Mouse (Mus musculus) heart, postnatal 4 days (tissue): Measurements from ENCODE around the gene Zfp607a. TPM values are rescaled to one million over a fixed set of nuclear protein-coding genes. Genes with fewer than 3 reads are reported as not detected.
"Not testable (repeated sequence)": the region's sequence is repeated elsewhere in the genome, so short reads cannot be mapped to it uniquely, and the experiment has no call there.

Source experiments
- DNase-seq: peaks from one replicate; pipeline ENCODE4 v3.0.0; 2021
- total RNA-seq, 2 experiments: library from RNA; stranded (reverse); gene quantifications; 2 replicates each; pipeline ENCODE4 v1.2.3; 2021

Gene Zfp607a
- total RNA-seq, result 1 to 10 TPM; 2.8 to 3.6 TPM

- no peak for DNase-seq
These were observed at the start of gene Zfp607a for GRCm38 (mm10) chr7:27857227-27857626. Gene Zfp607a (plus strand): TSS chr7:27857527.

DNA sequence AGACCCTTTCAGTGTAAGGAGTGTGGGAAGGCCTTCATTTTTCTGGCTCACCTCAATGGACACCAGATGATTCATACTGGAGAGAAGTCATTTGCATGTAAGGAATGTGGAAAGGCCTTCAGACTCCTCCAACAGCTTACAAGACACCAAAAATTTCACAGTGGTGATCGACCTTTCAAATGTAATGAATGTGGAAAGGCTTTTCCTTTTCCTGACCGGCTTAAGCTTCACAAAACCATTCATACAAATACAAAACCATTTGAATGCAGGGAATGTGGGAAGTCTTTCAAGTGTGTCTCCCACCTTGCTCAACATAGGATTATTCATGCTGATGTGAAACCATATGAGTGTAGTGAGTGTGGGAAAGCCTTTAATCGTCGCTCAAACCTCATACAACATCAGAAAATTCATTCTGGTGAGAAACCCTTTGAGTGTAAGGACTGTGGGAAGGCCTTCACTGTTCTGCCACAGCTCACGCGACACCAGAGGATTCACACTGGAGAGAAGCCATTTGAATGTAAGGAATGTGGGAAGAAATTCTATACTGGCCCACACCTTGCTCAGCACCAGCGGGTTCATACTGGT is 38.7 kb upstream of the Zfp607a start:
- no peak for DNase-seq

GRCm38 (mm10) chr7:27822611-27823010 is 34.7 kb upstream of the Zfp607a start:
- DNase-seq, result no peak

- DNase-seq, result no peak
These were observed 23.2 kb upstream of the Zfp607a start for GRCm38 (mm10) chr7:27834131-27834530.

- no peak for DNase-seq
These were observed 19.4 kb upstream of the Zfp607a start for GRCm38 (mm10) chr7:27837896-27838295.

GRCm38 (mm10) chr7:27838323-27839249 is 18.7 kb upstream of the Zfp607a start, which contains the start of gene Zfp59:
Gene Zfp59 (plus strand): TSS chr7:27838607.
- DNase-seq, result peak; percentile 91

GRCm38 (mm10) chr7:27839596-27839995 is 17.7 kb upstream of the Zfp607a start:
- DNase-seq, result no peak

- no peak for DNase-seq
These were observed 17.2 kb upstream of the Zfp607a start for GRCm38 (mm10) chr7:27840104-27840503.

DNA sequence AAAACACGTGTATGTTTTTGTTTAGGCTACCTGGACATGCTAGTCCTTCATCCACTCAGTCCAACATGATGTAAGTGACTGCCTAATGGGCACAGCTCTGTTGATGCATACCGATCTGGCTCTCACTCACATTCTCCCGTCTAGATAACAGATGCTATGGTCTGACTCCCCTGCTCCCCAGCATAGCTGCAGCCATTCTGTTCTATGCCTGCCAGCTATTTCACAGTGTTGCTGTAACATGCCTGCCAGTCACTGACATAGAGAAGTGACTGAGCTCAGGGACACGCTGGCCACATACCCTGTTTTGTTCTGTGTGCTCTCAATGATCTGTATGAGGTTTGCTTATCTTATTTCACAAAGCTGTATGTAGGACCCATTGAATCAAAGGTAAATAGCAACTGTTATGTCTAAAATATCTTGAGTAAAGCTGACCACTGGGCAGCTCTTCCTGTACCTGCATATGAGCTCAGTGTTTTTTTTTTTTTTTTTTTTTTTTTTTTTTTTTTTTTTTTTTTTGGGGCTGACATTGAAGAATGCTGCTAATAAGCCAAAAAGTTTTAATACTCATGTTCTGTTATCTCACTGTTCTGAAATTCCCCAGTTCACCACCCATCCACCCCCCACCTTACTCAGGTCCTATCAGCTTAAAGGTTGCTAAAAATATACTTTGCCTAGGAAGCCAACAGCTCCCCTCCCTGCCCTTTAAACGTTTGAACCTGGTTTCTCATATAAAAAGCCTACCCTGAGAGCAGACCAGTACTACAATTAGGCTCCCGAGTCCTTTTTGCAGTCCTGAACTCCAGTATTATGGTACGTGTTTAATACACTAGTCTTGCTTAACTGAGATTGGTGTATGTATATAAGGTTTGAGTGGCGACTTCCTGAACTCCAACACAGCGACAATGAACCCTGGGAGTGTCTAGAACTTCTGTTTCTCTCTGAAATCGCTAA is 2.2 kb downstream of the Zfp607a start:
- DNase-seq, result peak; percentile 8

DNA sequence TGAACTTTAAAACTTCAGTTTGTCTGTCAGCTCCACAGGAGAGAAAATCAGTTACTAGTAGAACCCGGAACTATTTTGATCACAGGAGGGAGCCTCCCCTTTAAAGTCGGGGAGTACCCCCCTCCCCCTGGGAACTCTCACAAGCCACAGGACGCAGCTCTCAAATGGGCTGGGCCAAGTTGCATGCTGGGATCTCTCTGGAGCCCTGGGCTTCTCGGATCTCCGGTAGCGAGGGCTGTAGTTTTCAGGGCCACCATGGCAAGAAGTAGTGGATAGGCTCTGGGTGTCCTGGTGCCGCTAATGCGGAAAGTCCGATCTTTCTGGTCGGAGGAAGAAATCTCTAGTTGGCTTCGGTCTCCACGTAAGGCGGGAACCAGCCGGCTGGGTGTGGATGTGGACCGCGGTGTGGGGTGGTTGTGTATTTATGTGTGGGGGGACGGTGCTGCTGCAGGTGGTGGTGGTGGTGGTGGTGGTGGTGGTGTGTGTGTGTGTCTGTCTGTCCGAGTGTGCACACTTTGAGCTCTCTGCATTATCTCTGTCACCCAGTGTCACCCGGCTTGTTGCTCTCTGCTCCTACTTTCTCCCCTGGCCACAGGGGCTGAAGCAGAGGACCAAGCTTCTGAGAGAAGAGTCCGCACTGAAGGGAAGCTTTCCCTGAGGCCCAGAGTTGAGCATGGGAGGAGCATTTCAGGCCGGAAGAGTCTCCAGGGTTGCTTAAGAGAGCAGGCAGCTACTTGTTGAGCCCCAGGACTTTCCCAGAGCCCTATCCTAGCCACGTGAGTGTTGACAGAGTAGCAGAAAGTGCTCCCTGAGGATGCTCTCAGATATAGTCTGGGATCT is 3.3 kb downstream of the Zfp607a start:
- peak; percentile 77 for DNase-seq

- not testable (repeated sequence) for DNase-seq
These were observed 5.3 kb downstream of the Zfp607a start for GRCm38 (mm10) chr7:27862578-27862977.

GRCm38 (mm10) chr7:27881721-27882120 is 24.4 kb downstream of the Zfp607a start:
- peak; percentile 19 for DNase-seq

GRCm38 (mm10) chr7:27900601-27901000 is 43.3 kb downstream of the Zfp607a start:
- DNase-seq, result no peak

DNA sequence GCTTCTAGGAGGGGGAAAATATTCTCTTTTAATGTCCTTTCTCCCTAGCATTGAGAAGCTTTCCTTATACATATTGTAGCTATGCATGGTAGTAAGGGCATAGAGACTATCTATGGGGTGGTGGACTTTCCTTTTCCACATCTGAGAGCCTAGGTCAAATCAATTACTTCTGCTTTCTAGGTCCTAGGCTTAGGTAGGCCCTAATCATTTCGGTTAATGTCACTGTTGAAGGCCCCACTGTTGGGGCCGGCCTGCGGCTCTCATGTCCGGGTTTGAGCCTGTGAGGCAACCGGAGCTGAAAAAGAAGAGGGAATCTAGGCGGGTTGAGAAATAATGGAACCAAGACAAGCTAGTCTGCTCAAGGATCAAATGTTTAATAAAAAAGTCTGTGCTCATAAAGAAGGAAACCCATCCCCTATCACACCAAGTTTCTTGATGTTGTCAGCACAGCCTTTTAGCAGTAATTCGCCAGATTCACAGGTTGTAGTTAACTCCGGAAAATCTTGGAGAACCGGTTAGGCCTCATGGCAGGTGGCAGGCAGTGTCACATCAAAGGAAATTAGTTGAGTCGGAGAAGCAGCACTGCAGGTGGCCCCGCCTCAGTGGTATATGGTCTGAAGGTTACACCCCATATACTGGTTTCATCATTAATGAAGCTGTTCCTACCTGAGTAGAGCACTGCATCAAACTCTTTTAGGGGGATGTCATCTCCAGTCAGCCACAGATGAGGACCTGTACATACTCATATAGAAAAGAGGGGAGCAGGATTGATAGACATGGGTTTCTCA is 47.9 kb downstream of the Zfp607a start:
- no peak for DNase-seq

- DNase-seq, result not testable (repeated sequence)
These were observed 53.6 kb downstream of the Zfp607a start for GRCm38 (mm10) chr7:27910952-27911351.

- DNase-seq, result not testable (repeated sequence)
These were observed 69.7 kb downstream of the Zfp607a start for GRCm38 (mm10) chr7:27927041-27927440.

GRCm38 (mm10) chr7:27928818-27929695 is 71.7 kb downstream of the Zfp607a start, which contains the start of gene Zfp974:
Gene Zfp974 (minus strand): TSS chr7:27929460.
- peak; percentile 71 for DNase-seq
